Mouse (Mus musculus) spleen, embryonic (tissue): ENCODE measurements around the gene Rbm34.

ENCODE experiments used
- CTCF ChIA-PET: fragments of 350-600 bp; sonication (Branson Sonifier 250); formaldehyde crosslinking; loops from one replicate; lab custom pipeline; 2022; lab: Charles Lee

The Rbm34 gene

GRCm38 (mm10) chr8:126965246-126965645, 5.6 kb downstream of the Rbm34 start:
- CTCF ChIA-PET = no interaction called here

DNA sequence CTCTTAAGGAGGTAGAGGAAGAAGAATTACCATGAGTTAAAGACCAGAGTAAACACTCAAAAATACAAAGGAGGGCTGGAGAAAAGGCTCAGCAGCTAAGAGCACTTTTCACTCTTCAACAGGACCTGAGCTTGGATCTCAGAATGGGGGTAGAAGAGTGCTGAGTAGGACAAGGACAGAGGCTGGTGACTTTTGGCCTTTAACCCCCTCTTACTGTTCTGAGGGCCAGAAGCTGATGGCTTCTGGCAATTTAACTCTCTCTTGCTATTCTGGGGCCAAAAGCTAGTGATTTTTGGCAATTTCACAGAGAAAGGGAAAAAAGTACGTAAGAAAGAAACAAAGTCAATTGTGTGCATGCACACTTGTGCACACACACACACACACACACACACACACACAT, 8.0 kb downstream of the Rbm34 start:
- CTCF ChIA-PET = no interaction called here

- CTCF ChIA-PET = no interaction called here
Measured at GRCm38 (mm10) chr8:126961516-126961915, 9.4 kb downstream of the Rbm34 start.

GRCm38 (mm10) chr8:126951900-126952636, 18.8 kb downstream of the Rbm34 start:
- CTCF ChIA-PET = no interaction called here

GRCm38 (mm10) chr8:126949527-126949926, 21.3 kb downstream of the Rbm34 start:
- CTCF ChIA-PET = no interaction called here

GRCm38 (mm10) chr8:126946444-126946843, 24.4 kb downstream of the Rbm34 start:
- CTCF ChIA-PET = interaction anchor here (0.7 kb wide), 2 partner anchors 15 to 459 kb away, joined by 3 to 18 read pairs; no protein-coding TSS in a partner anchor

GRCm38 (mm10) chr8:126945730-126946163, 25.1 kb downstream of the Rbm34 start, which contains the start of gene Tomm20:
TSS of gene Tomm20 (minus strand) at chr8:126945844.
- CTCF ChIA-PET = interaction anchor here (0.5 to 1.3 kb wide), 3 partner anchors 10 to 458 kb away, joined by 4 to 18 read pairs (median 7); no protein-coding TSS in a partner anchor

DNA sequence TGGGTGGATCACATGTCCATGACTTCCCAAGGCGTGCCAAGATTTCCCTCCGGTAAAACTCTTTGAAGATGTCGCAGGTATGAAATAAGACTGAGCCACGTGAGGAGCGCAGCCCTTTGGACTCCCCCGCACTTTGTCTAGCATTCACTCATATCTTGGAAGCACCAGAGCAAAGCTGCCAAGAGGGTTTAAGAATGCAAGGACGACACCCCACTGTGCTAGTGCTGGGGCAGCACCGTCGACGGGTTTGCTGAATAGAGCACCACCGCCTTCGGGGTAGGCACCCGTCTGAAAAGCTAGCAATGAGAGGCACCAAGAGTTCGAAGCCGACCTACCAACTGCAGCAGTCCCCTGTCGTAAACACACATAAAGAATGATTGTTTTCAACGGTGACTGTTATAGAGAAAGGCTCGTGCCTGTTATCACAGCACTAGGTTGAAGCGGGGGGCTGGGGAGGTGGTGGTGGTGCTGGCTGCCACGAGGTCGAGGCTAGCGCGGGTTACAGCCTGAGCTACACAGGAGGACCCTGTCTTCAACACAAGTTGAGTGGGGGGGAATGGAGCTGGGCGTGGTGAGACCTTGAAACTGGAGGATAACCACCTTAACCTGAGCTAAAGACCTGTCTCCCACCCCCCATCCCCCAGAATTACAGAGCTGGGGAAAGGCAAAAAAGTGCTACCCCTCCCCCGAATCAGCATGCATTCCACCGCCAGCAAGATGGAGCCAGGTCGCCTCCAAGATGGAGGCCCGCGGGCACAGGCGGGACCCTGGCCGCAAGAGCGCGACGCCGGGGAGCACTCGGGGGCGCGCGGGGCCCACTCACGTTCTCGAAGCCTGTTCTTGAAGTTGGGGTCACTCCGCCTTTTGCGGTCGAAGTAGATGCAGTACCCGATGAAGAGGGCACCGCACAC, 25.8 kb downstream of the Rbm34 start:
- CTCF ChIA-PET = interaction anchor here (0.5 to 1.3 kb wide), 2 partner anchors 9 to 426 kb away, joined by 4 to 7 read pairs; no protein-coding TSS in a partner anchor

GRCm38 (mm10) chr8:126943565-126943964, 27.3 kb downstream of the Rbm34 start:
- CTCF ChIA-PET = no interaction called here

DNA sequence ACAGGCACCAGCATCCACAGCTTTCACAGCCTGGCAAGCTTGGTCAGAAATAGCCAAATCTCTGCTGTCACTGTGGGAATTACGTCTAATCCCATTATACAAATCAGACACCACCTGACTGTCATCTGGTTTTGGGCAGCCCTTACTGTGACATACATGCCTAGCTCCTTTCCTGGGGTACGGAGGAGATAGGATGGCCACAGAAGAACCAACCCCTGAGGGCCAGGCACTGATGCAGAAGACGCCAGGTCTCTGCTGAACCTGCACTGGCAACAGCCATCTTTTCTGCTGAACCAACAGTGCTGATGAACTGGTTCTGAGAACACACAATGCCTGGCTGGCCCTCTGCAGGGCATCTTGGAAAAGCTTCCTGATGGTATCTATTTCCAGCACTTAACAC, 33.5 kb downstream of the Rbm34 start:
- CTCF ChIA-PET = no interaction called here

DNA sequence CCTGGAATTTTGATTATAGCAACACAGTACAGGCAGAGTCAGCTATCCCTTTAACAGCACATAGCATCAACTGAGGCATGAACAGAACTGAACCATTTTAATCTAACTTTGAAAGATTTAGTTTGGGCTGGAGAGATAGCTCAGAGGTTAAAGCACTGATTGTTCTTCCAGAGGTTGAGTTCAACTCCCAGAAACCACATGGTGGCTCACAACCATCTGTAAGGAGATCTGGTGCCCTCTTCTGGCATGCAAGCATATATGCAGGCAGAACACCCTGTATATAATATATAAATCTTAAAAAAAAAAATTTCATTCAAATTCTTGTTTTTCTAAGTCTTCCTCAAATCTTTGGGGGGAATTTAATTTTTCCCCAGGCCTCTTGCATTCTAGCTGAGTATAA, 34.9 kb downstream of the Rbm34 start:
- CTCF ChIA-PET = interaction anchor here (0.7 to 1.7 kb wide), 2 partner anchors 9 to 17 kb away, joined by 5 to 7 read pairs; partner anchors contain the start of gene Tomm20

- CTCF ChIA-PET = interaction anchor here (0.6 to 1.7 kb wide), 2 partner anchors 10 to 339 kb away, joined by 7 to 10 read pairs; partner anchors contain the start of gene Tomm20
Measured at GRCm38 (mm10) chr8:126935387-126935786, 35.5 kb downstream of the Rbm34 start.

DNA sequence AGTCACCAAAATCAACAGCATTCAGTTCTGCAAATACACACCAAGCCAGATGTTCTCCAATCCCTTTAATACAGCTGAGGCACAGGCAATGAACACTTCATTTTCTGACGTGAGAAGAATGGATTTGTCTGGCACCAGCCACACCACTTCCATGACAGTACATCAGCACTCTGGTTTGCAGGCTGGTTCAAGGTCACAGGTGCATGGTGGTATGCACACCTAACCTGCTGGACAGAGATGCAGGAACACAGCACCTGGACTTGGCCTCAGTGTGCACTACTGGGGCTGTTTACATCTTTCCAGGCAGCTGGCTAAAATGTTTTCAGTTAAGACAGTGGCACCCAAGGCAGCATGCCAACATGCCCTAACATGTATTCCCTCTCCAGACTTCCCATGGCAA, 38.2 kb downstream of the Rbm34 start:
- CTCF ChIA-PET = interaction anchor here (0.6 kb wide), 1 partner anchor 37 kb away, joined by 17 read pairs; no protein-coding TSS in a partner anchor

DNA sequence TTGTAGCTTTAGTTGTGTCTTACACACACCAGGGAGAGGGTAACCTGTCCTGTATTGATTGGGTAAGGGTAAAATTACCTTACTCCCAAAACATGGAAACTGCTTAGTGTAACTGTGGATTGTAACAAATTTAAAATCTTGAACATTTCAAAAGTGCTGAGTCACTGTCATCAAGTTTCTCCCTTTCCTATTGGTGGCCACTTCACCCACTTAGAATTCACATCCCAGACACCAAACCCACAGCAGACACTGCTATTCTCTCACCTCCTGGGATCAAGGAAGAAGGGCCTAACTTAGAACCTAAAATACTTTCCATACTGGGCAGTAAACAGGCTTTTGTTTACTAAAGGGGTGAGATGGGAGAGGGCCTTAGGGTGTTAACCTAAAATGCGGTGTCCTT, 38.6 kb downstream of the Rbm34 start:
- CTCF ChIA-PET = interaction anchor here (0.5 to 1.1 kb wide), 4 partner anchors 44 to 367 kb away, joined by 3 to 11 read pairs (median 4); no protein-coding TSS in a partner anchor

DNA sequence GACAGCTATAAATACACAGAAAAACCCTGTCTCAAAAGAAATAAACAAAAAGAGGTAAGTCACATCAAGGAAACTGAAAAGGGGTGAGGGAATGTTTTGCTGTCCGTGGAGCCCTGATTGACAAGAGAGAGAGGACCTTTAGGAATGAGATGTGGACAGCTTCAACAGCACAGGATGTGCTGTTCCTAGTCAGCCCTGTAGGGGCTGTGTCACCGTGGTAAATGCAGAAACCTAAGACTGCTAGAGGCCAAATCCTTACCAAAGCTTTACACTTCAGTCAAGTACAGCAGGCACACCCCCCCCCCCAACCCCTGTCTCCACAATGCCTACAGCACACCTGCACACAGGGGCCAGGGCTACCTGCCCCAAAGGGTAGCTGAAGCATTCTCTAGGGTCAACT, 39.2 kb downstream of the Rbm34 start:
- CTCF ChIA-PET = interaction anchor here (0.5 to 1.6 kb wide), 7 partner anchors 8 to 464 kb away, joined by 3 to 11 read pairs (median 4); no protein-coding TSS in a partner anchor

- CTCF ChIA-PET = interaction anchor here (0.6 to 1.1 kb wide), 2 partner anchors 43 to 449 kb away, joined by 4 to 7 read pairs; no protein-coding TSS in a partner anchor
Measured at GRCm38 (mm10) chr8:126929607-126930161, 41.2 kb downstream of the Rbm34 start.

DNA sequence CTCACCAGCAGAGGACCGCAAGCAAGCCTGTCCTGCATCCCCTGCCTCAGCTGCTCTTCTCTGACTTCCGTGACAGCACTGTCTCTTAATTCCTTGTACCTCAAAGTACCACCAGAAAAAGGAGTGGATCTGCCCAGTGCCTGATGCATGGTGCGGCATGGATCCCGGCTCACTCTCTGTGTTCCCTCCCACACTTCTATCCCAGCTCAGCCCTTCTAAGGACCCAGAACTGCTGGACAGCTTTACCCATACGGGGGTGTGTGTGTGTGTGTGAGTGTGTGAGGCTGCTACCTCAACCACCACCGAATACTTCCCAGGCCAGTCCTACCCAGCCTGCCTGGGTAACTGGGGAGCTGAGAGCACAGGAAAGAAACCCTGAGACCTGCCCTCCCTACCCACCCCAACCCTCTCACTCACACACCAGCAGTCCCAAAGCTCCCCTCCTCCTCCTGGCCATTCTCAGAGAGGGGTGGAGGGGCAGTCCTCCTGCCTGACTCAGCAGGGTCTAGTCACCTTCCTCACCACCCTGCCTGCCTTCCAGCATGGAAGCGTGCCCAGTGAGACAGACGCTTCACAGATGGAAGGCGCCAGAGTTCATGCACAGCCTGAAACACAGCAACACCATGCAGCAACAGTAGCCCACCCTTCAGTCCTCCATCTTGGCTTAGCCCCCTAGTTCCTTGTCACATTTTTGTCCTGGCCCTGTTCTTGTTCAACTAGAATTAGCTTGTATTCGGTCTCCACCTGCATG, 41.9 kb downstream of the Rbm34 start:
- CTCF ChIA-PET = interaction anchor here (0.7 to 1.1 kb wide), 3 partner anchors 44 to 461 kb away, joined by 3 to 4 read pairs (median 3); no protein-coding TSS in a partner anchor

DNA sequence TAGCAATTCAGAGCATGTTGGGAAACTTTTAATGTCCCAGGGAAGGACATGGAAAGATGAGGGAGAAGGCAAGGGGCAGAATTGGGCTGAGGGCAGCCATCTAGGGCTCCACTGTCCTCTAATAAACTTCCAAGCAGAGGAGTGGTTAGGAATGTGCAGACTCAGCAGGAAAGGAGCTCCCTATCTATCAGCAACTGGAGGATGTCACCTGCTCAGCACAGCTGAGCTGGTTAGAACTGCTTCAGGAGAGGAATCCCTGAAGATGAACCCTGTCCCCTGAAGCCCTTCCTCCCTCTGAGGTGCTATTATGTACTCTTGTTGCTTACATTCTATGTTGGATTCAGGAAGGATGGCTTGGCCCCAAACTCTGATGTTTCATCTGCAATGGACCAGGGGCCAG, 42.8 kb downstream of the Rbm34 start:
- CTCF ChIA-PET = no interaction called here

GRCm38 (mm10) chr8:126927058-126927457, 43.8 kb downstream of the Rbm34 start:
- CTCF ChIA-PET = no interaction called here

- CTCF ChIA-PET = interaction anchor here (1.0 kb wide), 1 partner anchor 8 kb away, joined by 4 read pairs; no protein-coding TSS in a partner anchor
Measured at GRCm38 (mm10) chr8:126922981-126923380, 47.9 kb downstream of the Rbm34 start.
